Mouse (Mus musculus) bone marrow, adult 2 months (tissue): ENCODE measurements around the gene Mfn2. TPM values are rescaled to one million over a fixed set of nuclear protein-coding genes. Genes with fewer than 3 reads are reported as not detected.

Experiments
- H3K27ac ChIP-seq: fragments of 200-500 bp; 2 replicates; pipeline ENCODE4 v1.5.1; 2012; ENCODE audit warnings: low read depth, mild to moderate bottlenecking, control low read depth, inconsistent platforms, low read length; ENCODE audit not compliant: control insufficient read depth, poor library complexity, insufficient read depth
- H3K4me1 ChIP-seq: fragments of 200-500 bp; 2 replicates; pipeline ENCODE4 v1.6.1; 2011; ENCODE audit warnings: low read length; ENCODE audit not compliant: control insufficient read depth, insufficient read depth
- H3K4me3 ChIP-seq: fragments of 200-500 bp; replicated peaks from 2 replicates; pipeline ENCODE3; 2011; ENCODE audit warnings: mild to moderate bottlenecking, low read depth, low read length, control low read depth; ENCODE audit not compliant: control insufficient read depth
- CTCF ChIP-seq: fragments of 200-500 bp; IDR thresholded peaks from 2 replicates; pipeline ENCODE4 v1.5.1; 2011; ENCODE audit warnings: low read length, control low read depth; ENCODE audit not compliant: control insufficient read depth, insufficient read depth
- POLR2A ChIP-seq: fragments of 200-500 bp; IDR thresholded peaks from 2 replicates; pipeline ENCODE4 v1.6.1; 2011; ENCODE audit warnings: low read depth, mild to moderate bottlenecking, control low read depth, low read length, borderline replicate concordance; ENCODE audit not compliant: control insufficient read depth
- WGBS: fragments of 180-500 bp; shearing (Covaris S2); methylation state at CpG from one replicate; pipeline ENCODE4 v1.1.7; 2018; 5-methylcytosine and 5-hydroxymethylcytosine counted together
- polyA plus RNA-seq: library from polyadenylated mRNA; stranded (reverse); fragments of >200 nt; gene quantifications from 2 replicates; pipeline ENCODE4 v1.2.4, GENCODE M21; 2011; ENCODE audit warnings: low replicate concordance; ENCODE audit not compliant: missing spikeins, insufficient read depth, insufficient read length

Gene Mfn2
- polyA plus RNA-seq, 1 experiment = 23.5 TPM

DNA sequence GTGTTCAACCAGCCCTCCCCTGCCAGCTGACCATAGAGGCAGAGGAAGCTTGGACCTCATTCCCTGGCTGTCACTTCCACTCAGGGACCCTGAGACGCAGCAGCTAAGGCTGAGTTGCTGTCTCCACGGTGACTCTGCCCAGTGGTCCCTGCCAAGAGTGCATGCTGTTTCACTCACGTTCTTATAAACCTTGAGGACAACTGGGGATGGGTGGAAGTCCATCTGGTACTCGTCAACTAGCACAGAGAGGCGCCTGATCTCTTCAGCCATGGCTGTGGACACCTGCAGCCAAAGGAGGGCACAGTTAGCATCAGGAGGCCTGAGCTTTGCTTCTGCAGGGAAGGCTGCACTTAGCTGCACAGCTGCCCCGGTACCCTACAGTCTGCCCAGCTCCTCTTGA is 21.5 kb downstream of the Mfn2 start:
- Histone ChIP-seq H3K4me3 (no peak overlapping the region), H3K4me1 (no peaks in the 10 kb centered on the region), H3K27ac (no peak overlapping the region)
- WGBS = 90% methylated on average over 6 of the region's 6 CpGs
- TF ChIP-seq POLR2A (no peak), CTCF (no peak)

DNA sequence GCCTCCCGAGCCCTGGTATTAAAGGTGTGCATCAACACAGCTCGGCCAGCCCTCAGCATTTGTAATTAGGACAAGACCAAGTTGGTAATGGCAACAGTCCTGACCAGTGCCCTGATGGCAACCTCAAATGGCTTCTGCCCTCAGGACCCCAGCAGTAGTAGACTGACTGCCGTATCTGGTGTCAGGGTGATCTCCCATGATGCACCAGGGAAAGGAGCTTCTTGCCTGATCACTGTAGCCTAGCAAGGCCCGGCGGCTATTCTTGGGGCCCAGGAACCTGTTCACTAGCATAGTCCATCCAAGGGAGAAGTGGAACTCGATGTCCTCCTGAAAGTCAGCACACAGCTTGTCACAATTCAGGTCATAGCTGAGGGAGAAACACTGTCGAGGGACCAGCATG is 22.7 kb downstream of the Mfn2 start:
- Histone ChIP-seq H3K27ac (no peak overlapping the region), H3K4me3 (no peak overlapping the region), H3K4me1 (no peaks in the 10 kb centered on the region)
- TF ChIP-seq POLR2A (no peak), CTCF (no peak)
- 92% methylated on average over 7 of the region's 7 CpGs for WGBS

DNA sequence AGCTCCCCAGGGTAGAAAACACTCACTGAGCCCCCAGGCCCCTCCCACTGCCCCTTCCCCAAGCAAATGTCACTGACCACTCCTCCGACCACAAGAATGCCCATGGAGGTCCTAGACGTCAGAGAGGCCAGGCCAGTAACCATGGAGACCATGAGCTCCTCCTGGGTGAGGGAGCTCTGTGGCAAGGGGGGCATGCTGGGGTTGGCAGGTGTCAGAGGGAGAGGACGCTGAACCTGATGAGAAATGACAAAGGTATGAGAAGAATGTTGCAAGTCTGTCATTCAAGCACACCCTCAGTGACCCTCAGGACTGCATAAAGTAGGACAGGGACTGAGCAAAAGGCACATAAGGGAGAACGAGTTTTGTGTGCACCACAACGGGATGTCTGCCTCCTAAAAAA is 24.6 kb downstream of the Mfn2 start:
- 80% methylated on average over 5 of the region's 5 CpGs for WGBS
- Histone ChIP-seq H3K27ac (no peak overlapping the region), H3K4me1 (no peaks in the 10 kb centered on the region), H3K4me3 (no peak overlapping the region)
- no peak for TF ChIP-seq POLR2A
- TF ChIP-seq CTCF = no peak

DNA sequence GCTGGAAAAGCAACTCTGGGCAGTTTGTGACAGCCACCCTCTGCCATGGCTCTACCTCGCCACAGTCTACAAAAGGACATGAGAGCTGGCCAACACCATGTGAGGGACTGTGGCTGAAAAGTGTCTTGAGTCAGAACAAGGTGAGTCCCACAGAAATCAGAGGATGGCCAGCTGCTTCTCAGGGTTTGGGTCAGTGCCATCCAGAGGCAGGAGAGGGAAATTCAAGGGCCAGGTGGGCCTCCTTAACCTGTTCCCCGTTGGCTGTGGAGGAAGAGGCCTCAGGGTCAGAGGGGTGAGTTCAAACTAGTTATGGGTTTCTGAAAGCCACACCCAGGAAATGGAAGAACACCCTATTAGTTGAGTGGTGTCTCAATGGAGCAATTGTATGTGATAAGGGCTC is 25.0 kb downstream of the Mfn2 start:
- Histone ChIP-seq H3K4me3 (no peak overlapping the region), H3K27ac (no peak overlapping the region), H3K4me1 (no peaks in the 10 kb centered on the region)
- TF ChIP-seq POLR2A = no peak
- no peak for TF ChIP-seq CTCF
- WGBS = 51% methylated on average over 2 of the region's 2 CpGs

DNA sequence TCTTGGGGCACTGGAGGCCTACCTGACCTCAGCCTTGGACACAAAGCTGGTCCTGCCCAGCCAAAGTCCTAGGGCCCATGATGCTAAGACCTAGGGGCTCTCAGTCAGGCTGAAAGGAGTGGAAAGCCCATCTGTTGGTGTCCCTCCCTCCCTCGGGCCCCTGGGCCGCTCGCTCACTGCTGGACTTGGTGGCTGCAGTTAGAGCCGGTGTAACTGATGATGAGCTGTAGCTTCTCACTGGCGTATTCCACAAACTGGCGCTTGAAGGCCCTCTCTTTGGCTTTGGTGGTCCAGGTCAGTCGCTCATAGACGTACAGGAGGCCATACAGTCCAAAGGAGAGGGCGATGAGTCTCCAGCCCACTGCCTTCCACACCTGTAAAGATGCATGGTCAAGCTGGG is 26.0 kb downstream of the Mfn2 start:
- WGBS = 92% methylated on average over 9 of the region's 9 CpGs
- Histone ChIP-seq H3K4me1 (no peaks in the 10 kb centered on the region), H3K27ac (no peak overlapping the region), H3K4me3 (no peak overlapping the region)
- TF ChIP-seq CTCF (no peak), POLR2A (no peak)

DNA sequence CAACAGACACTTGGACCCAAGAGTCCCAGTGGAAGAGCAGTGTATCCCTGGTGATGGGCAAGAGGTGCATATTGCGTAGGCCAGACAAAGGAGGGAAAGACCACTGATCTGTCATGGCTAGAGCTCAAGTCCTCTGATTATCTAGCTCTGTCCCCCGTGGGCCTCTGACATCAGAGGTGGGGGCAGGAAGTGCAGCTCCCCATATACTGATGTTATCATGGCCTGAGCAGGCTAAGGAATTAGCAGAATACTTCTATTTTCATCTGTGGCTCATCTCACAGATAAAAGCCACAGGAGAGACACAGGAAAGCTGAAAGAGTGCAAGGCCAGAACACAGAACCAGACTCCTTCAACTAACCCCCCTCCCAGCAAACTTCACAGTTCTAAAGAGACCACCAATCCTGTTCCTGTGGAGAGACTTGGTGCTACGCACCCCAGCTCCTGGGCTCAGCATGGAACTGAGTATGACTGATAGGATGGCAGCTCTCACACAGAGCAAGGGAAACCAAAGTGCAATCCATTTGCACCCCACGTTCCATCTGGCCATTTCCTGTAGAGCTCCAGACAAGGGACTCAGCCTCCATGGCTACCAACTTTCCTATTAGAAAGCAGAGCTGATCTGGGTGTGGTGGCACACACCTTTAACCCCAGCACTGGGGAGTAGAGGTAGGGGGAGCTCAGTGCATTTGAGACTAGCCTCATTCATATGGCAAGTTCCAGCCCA is 28.5 kb downstream of the Mfn2 start:
- WGBS = 53% methylated on average over 4 of the region's 4 CpGs
- no peak overlapping the region for H3K4me3 ChIP-seq
- no peak overlapping the region for H3K27ac ChIP-seq
- H3K4me1 ChIP-seq = no peaks in the 10 kb centered on the region
- TF ChIP-seq POLR2A = no peak
- no peak for TF ChIP-seq CTCF

DNA sequence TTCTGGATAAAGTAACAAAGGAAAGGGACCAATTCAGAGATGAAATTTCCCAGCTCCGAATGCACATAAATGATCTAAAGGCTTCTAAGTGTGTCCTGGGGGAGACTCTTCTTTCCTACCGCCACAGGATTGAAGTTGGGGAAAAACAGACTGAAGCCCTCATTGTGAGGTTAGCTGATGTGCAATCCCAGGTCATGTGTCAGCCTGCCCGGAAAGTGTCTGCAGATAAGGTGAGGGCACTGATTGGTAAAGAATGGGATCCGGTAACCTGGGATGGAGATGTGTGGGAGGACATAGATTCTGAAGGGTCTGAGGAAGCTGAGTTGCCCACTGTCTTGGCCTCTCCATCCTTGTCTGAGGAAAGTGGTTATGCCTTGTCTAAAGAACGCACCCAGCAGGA is 35.3 kb downstream of the Mfn2 start:
- peak overlapping the region; percentile 85 for H3K4me3 ChIP-seq
- no peak overlapping the region for H3K27ac ChIP-seq
- WGBS = 18% methylated on average over 5 of the region's 5 CpGs
- H3K4me1 ChIP-seq = peaks cover 3% of the 10 kb centered on the region; the same call in 1 of the 2 replicates
- TF ChIP-seq POLR2A = no peak

DNA sequence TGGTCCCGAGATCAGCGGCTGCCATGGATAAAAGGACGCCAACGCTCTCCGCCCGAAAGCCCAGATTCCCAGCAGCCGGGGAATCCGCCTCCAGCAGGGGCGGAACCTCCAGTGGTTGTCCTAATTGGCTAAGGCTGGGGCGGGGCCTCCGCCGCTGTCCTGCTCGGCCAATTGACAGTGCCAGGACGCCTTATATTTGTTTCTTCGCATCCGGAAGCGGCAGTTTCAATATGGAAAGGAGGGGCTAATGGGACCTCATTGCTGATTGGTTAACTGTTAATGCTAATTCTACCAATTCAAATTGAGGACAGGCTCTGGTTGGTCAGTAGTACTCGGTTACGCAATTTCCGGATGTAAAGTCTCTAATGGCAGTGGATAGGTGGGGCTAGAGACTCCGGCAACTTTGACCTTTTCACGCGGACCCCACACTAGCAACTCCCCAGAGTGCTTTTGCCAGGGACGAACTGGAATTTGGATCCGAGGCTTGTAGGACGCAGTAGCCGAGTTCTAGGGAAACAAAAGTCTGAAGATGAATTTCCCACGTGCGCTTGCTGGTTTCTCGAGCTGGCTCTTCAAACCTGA is 36.0 kb downstream of the Mfn2 start, which contains the start of the genes Miip and Fv1:
Gene Miip, minus strand, starts transcription at position 367 of the 582 bp plus-strand sequence.
Gene Fv1, plus strand, starts transcription at position 530 of the 582 bp plus-strand sequence.
- Histone ChIP-seq H3K4me3 (peak within 1 kb of the TSS; percentile 88), H3K27ac (peak within 1 kb of the TSS; percentile 63), H3K4me1 (peaks cover 3% of the 10 kb centered on the region; the same call in 1 of the 2 replicates)
- no peak for TF ChIP-seq CTCF
- TF ChIP-seq POLR2A = peak; percentile 66; the same call in 1 of the 2 replicates
- under 1% methylated on average over 30 of the region's 30 CpGs for WGBS
